Mouse (Mus musculus) thymus, adult 2 months (tissue): ENCODE measurements around the gene Gpatch2.

ENCODE experiments used
- CTCF ChIP-seq: fragments of 200-500 bp; IDR thresholded peaks from 2 replicates; pipeline ENCODE4 v1.5.1; 2012; ENCODE audit warnings: mild to moderate bottlenecking, control low read depth, low read length, moderate library complexity, borderline replicate concordance; ENCODE audit not compliant: control insufficient read depth, poor library complexity, insufficient read depth; ENCODE audit errors: extremely low read depth
- POLR2A ChIP-seq: fragments of 200-500 bp; IDR thresholded peaks from 2 replicates; pipeline ENCODE4 v1.6.1; 2012; ENCODE audit warnings: mild to moderate bottlenecking, low read length, control low read depth, moderate library complexity; ENCODE audit not compliant: control insufficient read depth, poor library complexity, insufficient read depth; ENCODE audit errors: extremely low read depth

DNA sequence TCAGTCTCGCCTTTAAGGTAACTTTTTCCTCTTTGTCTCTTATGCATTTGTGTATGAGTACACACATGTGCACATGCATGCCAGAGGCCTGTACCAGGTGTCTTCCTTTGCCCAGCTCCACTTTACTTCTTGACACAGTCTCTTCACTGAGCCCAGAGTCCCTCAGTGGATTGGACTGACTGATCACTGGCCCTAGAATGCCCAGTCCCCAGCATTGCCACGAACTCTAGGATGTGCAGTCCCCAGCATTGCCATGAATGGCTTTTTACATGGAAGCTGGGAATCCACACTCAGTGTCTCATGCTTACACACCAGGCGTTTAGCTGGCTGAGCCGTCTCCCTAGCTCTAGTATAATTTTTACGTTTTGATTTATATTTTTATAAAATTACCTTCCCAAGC, 147.2 kb downstream of the Gpatch2 start:
- TF ChIP-seq CTCF (no peak), POLR2A (no peak)
